Mouse (Mus musculus) spleen, adult 2 months (tissue): Measurements from ENCODE around the gene Cd300ld5. TPM values are rescaled to one million over a fixed set of nuclear protein-coding genes. Genes with fewer than 3 reads are reported as not detected.
A peak's percentile ranks its signal among the peaks of the same experiment; 100 is the strongest.
"Not testable (repeated sequence)": the region's sequence is repeated elsewhere in the genome, so short reads cannot be mapped to it uniquely, and the experiment has no call there.

ENCODE experiments used
- DNase-seq, 2 experiments: peaks; one replicate each; pipeline versions ENCODE4 v3.0.0 to v3.0.0-alpha.2; 2012 to 2021; ENCODE audit warnings: low spot score in 2 of 2, low read depth in 1 of 2
- H3K27ac ChIP-seq: fragments of 200-500 bp; 2 replicates; pipeline ENCODE4 v1.5.1; 2012; ENCODE audit warnings: low read length, inconsistent platforms; ENCODE audit not compliant: insufficient read depth
- H3K27me3 ChIP-seq: fragments of 200-500 bp; 2 replicates; pipeline ENCODE4 v1.6.1; 2012; ENCODE audit warnings: mild to moderate bottlenecking, moderate library complexity, low read length, inconsistent platforms; ENCODE audit not compliant: control insufficient read depth, insufficient read depth
- H3K36me3 ChIP-seq: fragments of 200-500 bp; 2 replicates; pipeline ENCODE4 v1.6.1; 2012; ENCODE audit warnings: mild to moderate bottlenecking, low read length, inconsistent platforms; ENCODE audit not compliant: control insufficient read depth, insufficient read depth
- H3K4me1 ChIP-seq: fragments of 200-500 bp; 2 replicates; pipeline ENCODE4 v1.6.1; 2011; ENCODE audit warnings: inconsistent platforms; ENCODE audit not compliant: control insufficient read depth, insufficient read depth, insufficient read length
- H3K4me3 ChIP-seq: fragments of 200-500 bp; 2 replicates; pipeline ENCODE4 v1.5.1; 2011; ENCODE audit warnings: mild to moderate bottlenecking, inconsistent platforms; ENCODE audit not compliant: insufficient read depth, insufficient read length; ENCODE audit errors: extremely low read depth
- CTCF ChIP-seq: fragments of 200-500 bp; IDR thresholded peaks from 2 replicates; pipeline ENCODE4 v1.5.1; 2011; ENCODE audit warnings: mild to moderate bottlenecking, inconsistent platforms; ENCODE audit not compliant: insufficient read depth, insufficient read length, insufficient replicate concordance; ENCODE audit errors: extremely low read depth
- POLR2A ChIP-seq: fragments of 200-500 bp; IDR thresholded peaks from 2 replicates; pipeline ENCODE4 v1.6.1; 2011; ENCODE audit warnings: low read depth, low read length, inconsistent platforms
- WGBS: fragments of 180-500 bp; shearing (Covaris S2); methylation state at CpG from one replicate; pipeline ENCODE4 v1.1.7; 2018; 5-methylcytosine and 5-hydroxymethylcytosine counted together
- polyA plus RNA-seq: library from polyadenylated mRNA; depleted of rRNA; stranded (reverse); fragments of >200 nt; gene quantifications from 2 replicates; pipeline ENCODE4 v1.2.3, GENCODE M21; 2012

Gene Cd300ld5
- polyA plus RNA-seq, 1 experiment, result 5.5 TPM

DNA sequence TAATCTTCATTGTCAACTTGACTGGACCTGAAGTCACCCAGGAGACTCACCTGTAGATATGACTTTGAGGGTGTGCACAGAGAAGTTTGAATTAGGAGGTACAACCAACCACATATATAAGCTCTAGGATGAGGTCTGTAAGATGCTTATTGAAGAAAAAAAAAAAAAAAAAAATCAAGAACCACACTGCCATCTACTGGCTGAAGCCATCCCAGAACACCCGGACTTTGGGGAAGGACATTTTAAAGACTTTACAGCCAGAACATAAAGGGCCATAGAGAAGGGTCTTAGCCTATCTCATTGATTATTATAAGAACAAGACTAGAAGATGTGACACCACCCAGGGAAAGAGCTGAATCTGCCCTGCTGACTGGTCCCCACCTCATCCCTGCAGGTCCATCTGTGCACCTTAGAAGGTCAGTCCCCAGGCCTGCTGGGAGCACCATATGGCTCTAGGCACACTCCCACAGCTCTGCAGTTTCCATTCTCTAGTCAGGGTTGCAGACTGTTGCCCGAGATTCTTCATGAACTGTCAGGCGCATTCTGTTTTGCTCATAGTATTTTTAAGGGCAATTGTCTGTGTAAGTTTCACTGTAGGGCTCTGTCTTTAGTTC is 11.8 kb upstream of the Cd300ld5 start:
- Histone ChIP-seq H3K4me1 (no peaks in the 10 kb centered on the region), H3K27me3 (no peaks in the 10 kb centered on the region), H3K27ac (no peak overlapping the region), H3K36me3 (no peaks in the 10 kb centered on the region), H3K4me3 (no peak overlapping the region)
- TF ChIP-seq POLR2A (no peak), CTCF (no peak)
- WGBS, result 40% methylated on average over 3 of the region's 3 CpGs
- no peak for DNase-seq

DNA sequence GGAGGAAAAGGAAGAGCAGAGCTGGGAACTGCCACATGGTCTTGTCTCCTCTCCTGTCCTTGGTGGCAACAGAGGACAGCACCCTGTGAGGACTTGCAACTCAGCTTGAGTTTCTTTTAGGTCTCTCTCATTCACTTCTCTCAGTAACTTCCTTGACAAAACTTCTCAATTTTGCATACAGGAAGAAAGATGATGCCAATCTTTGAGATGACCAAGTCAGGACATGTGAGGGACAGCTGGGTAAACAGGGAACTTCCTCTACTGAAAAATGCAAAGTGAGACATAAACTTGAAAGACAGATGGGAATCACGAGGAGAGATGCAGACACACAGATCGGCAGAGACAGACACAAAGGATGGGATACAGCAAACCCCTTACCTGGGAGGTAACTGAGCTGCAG is 10.7 kb upstream of the Cd300ld5 start, which contains the start of gene Cd300ld3:
Gene Cd300ld3, minus strand, starts transcription at position 151 of the 400 bp plus-strand sequence.
- 43% methylated on average over 2 of the region's 2 CpGs for WGBS

DNA sequence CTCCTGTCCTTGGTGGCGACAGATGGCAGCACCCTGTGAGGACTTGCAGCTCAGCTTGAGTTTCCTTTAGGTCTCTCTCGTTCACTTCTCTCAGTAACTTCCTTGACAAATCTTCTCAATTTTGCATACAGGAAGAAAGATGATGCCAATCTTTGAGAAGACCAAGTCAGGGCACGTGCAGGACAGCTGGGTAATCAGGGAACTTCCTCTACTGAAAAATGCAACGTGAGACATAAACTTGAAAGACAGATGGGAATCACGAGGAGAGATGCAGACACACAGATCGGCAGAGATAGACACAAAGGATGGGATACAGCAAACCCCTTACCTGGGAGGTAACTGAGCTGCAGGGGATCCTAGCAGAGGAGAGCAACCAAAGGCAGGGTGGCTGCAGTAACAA is 10.7 kb downstream of the Cd300ld5 start, which contains the start of gene Cd300ld4:
Gene Cd300ld4, minus strand, starts transcription at position 101 of the 400 bp plus-strand sequence.
- no CpG with 5 or more reads among the region's 6 CpGs for WGBS
- H3K27ac ChIP-seq, H3K4me1 ChIP-seq, H3K4me3 ChIP-seq, H3K27me3 ChIP-seq, H3K36me3 ChIP-seq, DNase-seq: not testable (repeated sequence)

More for the DNA sequence above, 10.7 kb upstream of the Cd300ld5 start, which contains the start of gene Cd300ld3:
- Histone ChIP-seq H3K4me1 (no peaks in the 10 kb centered on the region), H3K27me3 (no peaks in the 10 kb centered on the region), H3K4me3 (no peak within 1 kb of the TSS), H3K27ac (no peak within 1 kb of the TSS), H3K36me3 (no peaks in the 10 kb centered on the region)
- DNase-seq, result no peak
- TF ChIP-seq CTCF (no peak), POLR2A (no peak)

DNA sequence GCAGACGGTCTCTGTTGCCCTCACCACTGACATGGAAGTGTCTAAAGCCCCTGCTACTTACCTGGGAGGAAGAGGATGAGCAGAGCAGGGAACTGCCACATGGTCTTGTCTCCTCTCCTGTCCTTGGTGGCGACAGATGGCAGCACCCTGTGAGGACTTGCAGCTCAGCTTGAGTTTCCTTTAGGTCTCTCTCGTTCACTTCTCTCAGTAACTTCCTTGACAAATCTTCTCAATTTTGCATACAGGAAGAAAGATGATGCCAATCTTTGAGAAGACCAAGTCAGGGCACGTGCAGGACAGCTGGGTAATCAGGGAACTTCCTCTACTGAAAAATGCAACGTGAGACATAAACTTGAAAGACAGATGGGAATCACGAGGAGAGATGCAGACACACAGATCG is 21.5 kb downstream of the Cd300ld5 start, which contains the start of gene Cd300ld2:
Gene Cd300ld2, minus strand, starts transcription at position 101 of the 400 bp plus-strand sequence.
- not testable (repeated sequence) for H3K4me3 ChIP-seq, DNase-seq, H3K36me3 ChIP-seq, H3K27ac ChIP-seq, H3K27me3 ChIP-seq, H3K4me1 ChIP-seq
- no CpG with 5 or more reads among the region's 7 CpGs for WGBS

GRCm38 (mm10) chr11:115004070-115004469 is 33.5 kb downstream of the Cd300ld5 start:
- H3K27ac ChIP-seq, result peak overlapping the region; percentile 72
- no peaks in the 10 kb centered on the region for H3K36me3 ChIP-seq
- 18% methylated on average over 5 of the region's 5 CpGs for WGBS
- no peak for DNase-seq
- no peak overlapping the region for H3K4me3 ChIP-seq
- no peaks in the 10 kb centered on the region for H3K27me3 ChIP-seq
- no peaks in the 10 kb centered on the region; the same call in 1 of the 2 replicates for H3K4me1 ChIP-seq
- TF ChIP-seq POLR2A, result no peak
- TF ChIP-seq CTCF, result no peak

DNA sequence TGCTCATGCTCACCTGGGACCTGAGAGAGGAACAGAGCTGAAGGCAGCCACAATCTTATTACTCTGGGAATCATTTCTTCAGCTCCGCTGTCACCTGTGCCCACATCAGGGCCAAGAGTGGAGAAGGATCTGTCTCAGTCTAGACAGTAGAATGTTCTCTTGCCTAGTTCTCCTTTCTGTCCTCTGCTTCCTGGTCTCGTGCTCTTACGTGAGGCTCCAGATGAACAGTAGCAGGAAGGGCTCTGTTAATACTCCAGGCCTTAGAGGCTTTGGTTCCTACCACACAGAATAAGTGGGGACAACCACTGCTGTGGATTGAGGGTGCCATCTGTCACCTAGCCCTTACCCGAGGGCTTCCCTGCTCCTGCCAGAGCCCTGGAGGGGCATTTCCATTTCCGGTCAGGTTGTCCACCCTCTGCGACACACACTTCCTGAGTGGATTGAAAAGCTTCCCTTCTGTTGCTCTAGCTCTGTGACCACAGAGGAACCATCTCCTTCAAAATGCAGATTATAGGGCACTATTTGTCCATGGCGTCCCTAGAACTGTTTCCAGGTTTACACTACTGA is 36.0 kb downstream of the Cd300ld5 start, which contains the start of gene Cd300c2:
Gene Cd300c2, minus strand, starts transcription at position 407 of the 567 bp plus-strand sequence.
- H3K27me3 ChIP-seq, result no peaks in the 10 kb centered on the region
- peak within 1 kb of the TSS; percentile 67 for H3K27ac ChIP-seq
- peak within 1 kb of the TSS; percentile 5; the same call in 1 of the 2 replicates for H3K4me3 ChIP-seq
- WGBS, result 40% methylated on average over 7 of the region's 7 CpGs
- TF ChIP-seq POLR2A (no peak), CTCF (no peak)
- no peaks in the 10 kb centered on the region for H3K36me3 ChIP-seq
- no peak for DNase-seq
- H3K4me1 ChIP-seq, result no peaks in the 10 kb centered on the region; the same call in 1 of the 2 replicates

DNA sequence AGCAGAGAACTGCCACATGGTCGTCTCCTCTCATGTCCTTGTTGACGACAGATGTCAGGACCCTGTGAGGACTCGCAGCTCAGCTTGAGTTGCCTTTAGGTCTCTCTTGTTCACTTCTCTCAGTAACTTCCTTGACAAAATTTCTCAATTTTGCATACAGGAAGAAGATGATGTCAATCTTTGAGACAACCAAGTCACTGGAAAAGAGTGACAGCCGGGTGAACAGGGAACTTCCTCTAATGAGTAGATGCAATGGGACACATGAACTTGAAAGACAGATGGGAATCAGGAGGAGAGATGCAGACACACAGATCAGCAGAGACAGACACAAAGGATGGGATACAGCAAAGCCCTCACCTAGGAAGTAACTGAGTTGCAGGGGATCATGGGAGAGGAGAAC is 47.8 kb downstream of the Cd300ld5 start, which contains the start of gene Cd300ld:
Gene Cd300ld, minus strand, starts transcription at position 130 of the 400 bp plus-strand sequence.
- TF ChIP-seq CTCF, result no peak
- no peak for TF ChIP-seq POLR2A
- no peaks in the 10 kb centered on the region for H3K4me1 ChIP-seq
- no peak for DNase-seq
- no peaks in the 10 kb centered on the region for H3K36me3 ChIP-seq
- no peaks in the 10 kb centered on the region for H3K27me3 ChIP-seq
- WGBS, result 28% methylated on average over 4 of the region's 4 CpGs
- no peak within 1 kb of the TSS; the same call in 1 of the 2 replicates for H3K27ac ChIP-seq
- no peak within 1 kb of the TSS for H3K4me3 ChIP-seq
